Mouse (Mus musculus): Measurements from ENCODE around the gene 6430571L13Rik. TPM values are rescaled to one million over a fixed set of nuclear protein-coding genes. Genes with fewer than 3 reads are reported as not detected.

The 6430571L13Rik gene
- total and polyA plus RNA-seq, 3 experiments: 0.35 TPM; not detected in 1

DNA sequence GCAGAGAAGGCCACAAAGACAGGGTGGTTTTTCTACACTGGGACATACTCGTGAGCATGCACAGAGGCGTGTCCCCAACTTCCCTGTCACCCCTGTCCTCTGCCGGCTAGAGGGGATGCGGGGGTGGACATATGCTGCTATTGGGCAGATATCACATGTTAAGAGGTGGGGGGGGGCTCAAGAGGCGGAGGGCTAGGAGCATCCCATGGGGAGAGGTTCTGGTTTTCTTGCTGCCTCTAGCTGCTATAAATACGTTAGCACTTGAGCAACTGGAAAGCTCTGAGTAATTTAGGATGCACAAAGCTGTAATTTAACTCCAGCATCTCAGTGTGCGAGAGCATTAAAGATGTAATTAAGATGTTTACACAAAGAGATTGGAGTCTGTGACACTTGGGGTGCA is 8.9 kb downstream of the 6430571L13Rik start:
- Histone ChIP-seq H3K9me3 (replicated peaks; ENCODE audit: insufficient read depth, low read length) (no peaks in the 10 kb centered on the region), H3K27ac (ENCODE audit: control insufficient read depth, low read depth, low read length) (no peak overlapping the region), H3K4me1 (ENCODE audit: control insufficient read depth in 1 of 2, insufficient read depth in 2 of 2, low read length in 2 of 2) (peaks cover 0 to 10% of the 10 kb centered on the region in 2 experiments; a peak in 1 of 4 replicates), H3K27me3 (ENCODE audit: control insufficient read depth in 1 of 2, insufficient read depth in 2 of 2, low read length in 2 of 2) (peaks cover under 1 to 2% of the 10 kb centered on the region in 2 experiments; a peak in 3 of 4 replicates), H3K36me3 (ENCODE audit: control insufficient read depth in 1 of 2, insufficient read depth in 2 of 2, low read length in 2 of 2) (peaks cover 0 to 6% of the 10 kb centered on the region in 2 experiments; a peak in 2 of 4 replicates), H3K79me2 (ENCODE audit: control insufficient read depth, insufficient read depth, low read length, poor library complexity) (no peaks in the 10 kb centered on the region), H3K9ac (ENCODE audit: control insufficient read depth, low read depth, low read length, poor library complexity, severe bottlenecking) (no peak overlapping the region), H3K4me3 (ENCODE audit: control insufficient read depth in 1 of 2, insufficient read depth in 1 of 2, low read depth in 2 of 2, low read length in 2 of 2) (no peak overlapping the region)
- TF ChIP-seq CTCF (IDR thresholded peaks at IDR 0.05 in 2 of 3, conservative IDR thresholded peaks at IDR 0.05 in 1 of 3; ENCODE audit: control insufficient read depth in 1 of 3, insufficient read depth in 1 of 3, low read depth in 2 of 3, low read length in 3 of 3, poor library complexity in 1 of 3, severe bottlenecking in 1 of 3) (no peak), UBTF (IDR thresholded peaks at IDR 0.05; ENCODE audit: borderline replicate concordance, insufficient read depth, low read depth, low read length) (no peak), TAL1 (IDR thresholded peaks at IDR 0.05; ENCODE audit: low read length) (no peak), MYB (IDR thresholded peaks at IDR 0.05; ENCODE audit: low read depth, low read length) (no peak), EP300 (IDR thresholded peaks at IDR 0.05; ENCODE audit: low read depth in 1 of 2, low read length in 2 of 2) (no peak), RCOR1 (IDR thresholded peaks at IDR 0.05; ENCODE audit: low read depth, low read length) (no peak), USF2 (IDR thresholded peaks at IDR 0.05; ENCODE audit: borderline replicate concordance in 1 of 2, insufficient read depth in 1 of 2, low read depth in 1 of 2, low read length in 2 of 2) (no peak), HCFC1 (IDR thresholded peaks at IDR 0.05; ENCODE audit: low read depth, low read length) (no peak)
- DNase-seq (ENCODE audit: low read depth, low spot score): no peak

GRCm38 (mm10) chr9:107354826-107355225 is 14.4 kb downstream of the 6430571L13Rik start:
- Histone ChIP-seq H3K9ac (ENCODE audit: control insufficient read depth, low read depth, low read length, poor library complexity, severe bottlenecking) (no peak overlapping the region), H3K27ac (ENCODE audit: control insufficient read depth, low read depth, low read length) (no peak overlapping the region), H3K4me3 (ENCODE audit: control insufficient read depth in 1 of 2, insufficient read depth in 1 of 2, low read depth in 2 of 2, low read length in 2 of 2) (no peak overlapping the region), H3K36me3 (ENCODE audit: control insufficient read depth in 1 of 2, insufficient read depth in 2 of 2, low read length in 2 of 2) (no peaks in the 10 kb centered on the region), H3K79me2 (ENCODE audit: control insufficient read depth, insufficient read depth, low read length, poor library complexity) (no peaks in the 10 kb centered on the region), H3K27me3 (ENCODE audit: control insufficient read depth in 1 of 2, insufficient read depth in 2 of 2, low read length in 2 of 2) (peaks cover 2 to 4% of the 10 kb centered on the region in 2 experiments; a peak in 3 of 4 replicates), H3K4me1 (ENCODE audit: control insufficient read depth in 1 of 2, insufficient read depth in 2 of 2, low read length in 2 of 2) (no peaks in the 10 kb centered on the region), H3K9me3 (replicated peaks; ENCODE audit: insufficient read depth, low read length) (no peaks in the 10 kb centered on the region)
- DNase-seq (ENCODE audit: low read depth, low spot score): no peak
- no peak for TF ChIP-seq USF1 (IDR thresholded peaks at IDR 0.05; ENCODE audit: low read depth, low read length)
- no peak for TF ChIP-seq GATA1 (IDR thresholded peaks at IDR 0.05; ENCODE audit: low read depth, low read length)
- no peak for TF ChIP-seq GABPA (IDR thresholded peaks at IDR 0.05; ENCODE audit: low read depth, low read length)
- no peak for TF ChIP-seq MYB (IDR thresholded peaks at IDR 0.05; ENCODE audit: low read depth, low read length)
- no peak for TF ChIP-seq MAX (IDR thresholded peaks at IDR 0.05; ENCODE audit: low read length)
- TF ChIP-seq ZNF384 (IDR thresholded peaks at IDR 0.05; ENCODE audit: low read depth, low read length): no peak
- TF ChIP-seq POLR2A (IDR thresholded peaks at IDR 0.05; ENCODE audit: control insufficient read depth in 1 of 2, insufficient read depth in 1 of 2, low read depth in 1 of 2, low read length in 2 of 2, poor library complexity in 1 of 2): no peak
- TF ChIP-seq TCF12 (IDR thresholded peaks at IDR 0.05; ENCODE audit: low read depth, low read length): no peak
- TF ChIP-seq USF2 (IDR thresholded peaks at IDR 0.05; ENCODE audit: borderline replicate concordance in 1 of 2, insufficient read depth in 1 of 2, low read depth in 1 of 2, low read length in 2 of 2): no peak
- TF ChIP-seq MAZ (IDR thresholded peaks at IDR 0.05; ENCODE audit: low read depth, low read length): no peak
- no peak for TF ChIP-seq HCFC1 (IDR thresholded peaks at IDR 0.05; ENCODE audit: low read depth, low read length)
- TF ChIP-seq CTCF (IDR thresholded peaks at IDR 0.05 in 2 of 3, conservative IDR thresholded peaks at IDR 0.05 in 1 of 3; ENCODE audit: control insufficient read depth in 1 of 3, insufficient read depth in 1 of 3, low read depth in 2 of 3, low read length in 3 of 3, poor library complexity in 1 of 3, severe bottlenecking in 1 of 3): no peak
- no peak for TF ChIP-seq ZMIZ1 (IDR thresholded peaks at IDR 0.05; ENCODE audit: low read depth, low read length)
- no peak for TF ChIP-seq SIN3A (IDR thresholded peaks at IDR 0.05; ENCODE audit: low read length)
- TF ChIP-seq RCOR1 (IDR thresholded peaks at IDR 0.05; ENCODE audit: low read depth, low read length): no peak
- no peak for TF ChIP-seq CHD1 (IDR thresholded peaks at IDR 0.05; ENCODE audit: low read depth, low read length)
